Mouse (Mus musculus): ENCODE results near the gene Cttn. TPM values are rescaled to one million over a fixed set of nuclear protein-coding genes. Genes with fewer than 3 reads are reported as not detected.

Cttn gene
- polyA plus RNA-seq, 1 experiment from 2014 or later, result 170 TPM

DNA sequence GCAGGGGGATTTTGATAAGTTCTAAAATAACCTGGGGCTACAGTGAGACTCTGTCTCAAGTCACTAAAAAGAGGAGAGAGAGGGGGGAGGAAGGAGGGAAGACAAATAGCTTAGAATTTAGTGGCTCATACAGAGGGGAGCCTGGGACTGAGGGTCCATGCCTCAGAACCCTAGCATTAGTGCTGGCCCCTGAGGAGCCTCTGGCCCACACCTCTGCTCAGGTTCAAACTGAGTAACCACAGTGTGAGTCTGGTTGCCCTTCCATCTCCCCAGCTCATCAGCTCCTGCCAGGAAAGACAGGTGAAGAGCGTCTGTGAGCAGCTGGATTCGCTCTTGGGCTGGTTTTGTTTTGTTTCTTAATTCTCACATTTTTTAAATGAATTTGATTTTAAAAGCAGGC, 53.6 kb downstream of the Cttn start:
- H3K4me1 ChIP-seq (ENCODE audit: insufficient read depth), result no peaks in the 10 kb centered on the region
- no peak overlapping the region for H3K4me3 ChIP-seq (ENCODE audit: low read depth, low read length)
- DNase-seq (no peak), ATAC-seq (ENCODE audit: insufficient read depth) (no peak)
- no peak overlapping the region for H3K9ac ChIP-seq
- WGBS, result 43% methylated on average over 2 of the region's 2 CpGs
- no peaks in the 10 kb centered on the region for H3K9me3 ChIP-seq (ENCODE audit: low read depth, low read length)
- H3K4me2 ChIP-seq, result no peak overlapping the region
- no peaks in the 10 kb centered on the region for H3K36me3 ChIP-seq (ENCODE audit: insufficient read depth)
- no peak for TF ChIP-seq CTCF (IDR thresholded peaks at IDR 0.05; ENCODE audit: low read depth)
- no peaks in the 10 kb centered on the region for H3K27me3 ChIP-seq (ENCODE audit: insufficient read depth, low read length)
- H3K27ac ChIP-seq (ENCODE audit: low read depth), result peak overlapping the region; percentile 55; the same call in 1 of the 2 replicates

DNA sequence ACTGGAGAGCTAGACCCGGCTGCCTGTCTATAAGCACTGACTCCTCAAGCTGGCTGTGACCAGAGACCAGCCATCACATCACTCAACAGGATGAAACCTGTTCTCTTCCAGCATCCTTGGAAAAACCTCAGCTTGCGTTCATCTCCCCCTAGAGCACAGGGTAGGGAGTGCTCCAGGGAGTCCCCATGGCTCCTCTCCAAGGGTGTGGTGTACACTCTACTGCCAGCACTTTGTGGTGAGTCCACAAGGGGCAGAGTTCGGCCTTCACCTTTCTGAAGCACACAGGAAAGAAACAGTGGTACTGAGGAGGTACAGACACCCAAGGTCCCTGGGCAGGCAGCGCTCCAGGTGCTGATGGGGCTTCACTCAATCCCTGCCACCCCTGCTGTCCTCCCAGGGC, 55.0 kb downstream of the Cttn start:
- H3K27me3 ChIP-seq (ENCODE audit: insufficient read depth, low read length), result no peaks in the 10 kb centered on the region
- 63% methylated on average over 4 of the region's 4 CpGs for WGBS
- H3K4me1 ChIP-seq (ENCODE audit: insufficient read depth), result peaks cover 4% of the 10 kb centered on the region; the same call in 1 of the 2 replicates
- ATAC-seq (ENCODE audit: insufficient read depth), result no peak
- no peak overlapping the region for H3K4me2 ChIP-seq
- no peak overlapping the region for H3K4me3 ChIP-seq (ENCODE audit: low read depth, low read length)
- H3K9ac ChIP-seq, result no peak overlapping the region
- peak; percentile 41 for TF ChIP-seq CTCF (IDR thresholded peaks at IDR 0.05; ENCODE audit: low read depth)
- peak; percentile 24 for DNase-seq
- no peak overlapping the region for H3K27ac ChIP-seq (ENCODE audit: low read depth)
- no peaks in the 10 kb centered on the region for H3K36me3 ChIP-seq (ENCODE audit: insufficient read depth)
- no peaks in the 10 kb centered on the region for H3K9me3 ChIP-seq (ENCODE audit: low read depth, low read length)

DNA sequence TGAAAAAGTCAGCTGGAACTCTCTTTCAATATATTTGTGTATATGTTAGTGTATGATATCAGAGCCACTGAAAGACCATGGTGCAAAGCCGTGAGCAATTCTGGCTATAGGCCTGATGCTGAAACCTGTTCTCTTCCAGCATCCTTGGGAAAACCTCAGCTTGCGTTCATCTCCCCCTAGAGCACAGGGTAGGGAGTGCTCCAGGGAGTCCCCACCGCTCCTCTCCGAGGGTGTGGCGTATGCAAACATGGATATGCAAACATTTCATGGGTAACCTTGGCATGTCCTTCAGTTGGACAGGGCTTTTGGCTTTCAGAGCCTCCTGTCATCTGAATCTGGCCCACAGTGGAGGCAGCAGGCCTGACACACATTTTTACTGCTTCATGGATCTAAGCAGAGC, 56.2 kb downstream of the Cttn start:
- H3K9ac ChIP-seq, result no peak overlapping the region
- ATAC-seq (ENCODE audit: insufficient read depth), result no peak
- no peak overlapping the region for H3K4me3 ChIP-seq (ENCODE audit: low read depth, low read length)
- H3K9me3 ChIP-seq (ENCODE audit: low read depth, low read length), result no peaks in the 10 kb centered on the region
- H3K4me2 ChIP-seq, result no peak overlapping the region
- peaks cover 4% of the 10 kb centered on the region; the same call in 1 of the 2 replicates for H3K4me1 ChIP-seq (ENCODE audit: insufficient read depth)
- no peaks in the 10 kb centered on the region for H3K27me3 ChIP-seq (ENCODE audit: insufficient read depth, low read length)
- TF ChIP-seq CTCF (IDR thresholded peaks at IDR 0.05; ENCODE audit: low read depth), result peak; percentile 51
- no peaks in the 10 kb centered on the region for H3K36me3 ChIP-seq (ENCODE audit: insufficient read depth)
- DNase-seq, result peak; percentile 35
- no peak overlapping the region for H3K27ac ChIP-seq (ENCODE audit: low read depth)
- 52% methylated on average over 5 of the region's 5 CpGs for WGBS

DNA sequence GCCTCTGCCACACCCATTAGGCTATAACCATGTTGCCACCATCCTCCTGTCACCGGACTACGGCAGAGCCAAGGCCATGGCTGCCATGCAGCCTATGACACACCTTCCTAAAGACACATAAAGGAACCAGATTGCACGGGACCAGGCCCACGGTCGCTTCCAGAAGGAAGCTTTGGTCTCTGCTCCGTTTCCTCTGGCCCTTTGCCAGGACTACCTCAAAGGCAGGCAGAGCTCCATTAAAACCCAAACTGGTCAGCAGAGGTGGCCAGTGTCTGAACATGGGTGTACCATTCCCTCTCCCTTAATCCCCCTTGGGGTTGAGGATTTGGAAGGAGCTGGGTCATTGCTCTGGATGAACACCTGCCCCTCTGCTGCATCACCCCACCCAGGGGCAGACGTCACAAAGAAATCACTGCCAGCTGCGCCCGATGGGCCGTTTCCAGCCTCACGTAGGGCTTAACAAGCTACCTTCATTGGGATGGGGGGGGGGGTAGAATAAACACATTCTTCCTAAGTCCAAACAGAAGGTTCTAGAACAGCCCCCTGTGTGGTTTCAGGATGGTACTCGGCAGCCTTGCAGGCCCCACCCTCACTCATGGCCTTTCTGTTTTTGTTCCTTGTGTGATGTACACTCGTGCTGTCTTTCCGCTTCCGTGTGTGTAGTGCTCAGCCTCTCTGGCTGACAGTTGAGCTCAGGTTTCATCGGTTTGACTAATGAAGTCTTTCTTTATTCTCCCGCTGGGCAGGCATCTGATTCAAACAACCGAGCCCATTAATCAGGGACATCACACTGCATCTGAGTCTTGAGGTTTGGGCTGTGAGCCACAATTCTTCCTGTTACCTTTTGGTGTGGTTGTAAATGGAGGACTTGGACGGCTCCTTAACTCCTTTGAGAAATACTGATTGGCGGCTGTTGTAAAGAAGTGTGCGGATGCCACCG, 58.6 kb downstream of the Cttn start:
- WGBS, result 34% methylated on average over 22 of the region's 22 CpGs
- TF ChIP-seq CTCF (IDR thresholded peaks at IDR 0.05; ENCODE audit: low read depth), result no peak
- H3K9me3 ChIP-seq (ENCODE audit: low read depth, low read length), result no peaks in the 10 kb centered on the region
- H3K27me3 ChIP-seq (ENCODE audit: insufficient read depth, low read length), result no peaks in the 10 kb centered on the region
- H3K4me2 ChIP-seq, result no peak overlapping the region
- DNase-seq (no peak), ATAC-seq (ENCODE audit: insufficient read depth) (no peak)
- H3K4me3 ChIP-seq (ENCODE audit: low read depth, low read length), result no peak overlapping the region
- no peaks in the 10 kb centered on the region for H3K36me3 ChIP-seq (ENCODE audit: insufficient read depth)
- no peak overlapping the region for H3K27ac ChIP-seq (ENCODE audit: low read depth)
- H3K4me1 ChIP-seq (ENCODE audit: insufficient read depth), result peaks cover 4% of the 10 kb centered on the region; the same call in 1 of the 2 replicates
- no peak overlapping the region for H3K9ac ChIP-seq

DNA sequence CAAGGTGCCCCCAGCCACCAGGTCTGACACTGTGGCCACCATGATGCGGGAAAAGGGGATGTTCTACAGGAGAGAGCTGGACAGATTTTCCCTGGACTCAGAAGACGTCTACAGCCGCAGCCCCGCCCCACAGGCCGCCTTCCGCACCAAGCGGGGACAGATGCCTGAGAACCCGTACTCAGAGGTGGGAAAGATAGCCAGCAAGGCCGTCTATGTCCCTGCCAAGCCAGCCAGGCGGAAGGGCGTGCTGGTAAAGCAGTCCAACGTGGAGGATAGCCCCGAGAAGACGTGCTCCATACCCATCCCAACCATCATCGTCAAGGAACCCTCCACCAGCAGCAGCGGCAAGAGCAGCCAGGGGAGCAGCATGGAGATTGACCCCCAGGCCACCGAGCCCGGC, 61.1 kb downstream of the Cttn start:
- H3K27ac ChIP-seq (ENCODE audit: low read depth), result no peak overlapping the region
- peaks cover 4% of the 10 kb centered on the region; the same call in 1 of the 2 replicates for H3K4me1 ChIP-seq (ENCODE audit: insufficient read depth)
- H3K27me3 ChIP-seq (ENCODE audit: insufficient read depth, low read length), result no peaks in the 10 kb centered on the region
- ATAC-seq (ENCODE audit: insufficient read depth) (no peak), DNase-seq (no peak)
- no peaks in the 10 kb centered on the region for H3K36me3 ChIP-seq (ENCODE audit: insufficient read depth)
- no peak overlapping the region for H3K4me2 ChIP-seq
- WGBS, result 71% methylated on average over 18 of the region's 18 CpGs
- H3K4me3 ChIP-seq (ENCODE audit: low read depth, low read length), result no peak overlapping the region
- H3K9ac ChIP-seq, result no peak overlapping the region
- no peaks in the 10 kb centered on the region for H3K9me3 ChIP-seq (ENCODE audit: low read depth, low read length)
- TF ChIP-seq CTCF (IDR thresholded peaks at IDR 0.05; ENCODE audit: low read depth), result no peak

DNA sequence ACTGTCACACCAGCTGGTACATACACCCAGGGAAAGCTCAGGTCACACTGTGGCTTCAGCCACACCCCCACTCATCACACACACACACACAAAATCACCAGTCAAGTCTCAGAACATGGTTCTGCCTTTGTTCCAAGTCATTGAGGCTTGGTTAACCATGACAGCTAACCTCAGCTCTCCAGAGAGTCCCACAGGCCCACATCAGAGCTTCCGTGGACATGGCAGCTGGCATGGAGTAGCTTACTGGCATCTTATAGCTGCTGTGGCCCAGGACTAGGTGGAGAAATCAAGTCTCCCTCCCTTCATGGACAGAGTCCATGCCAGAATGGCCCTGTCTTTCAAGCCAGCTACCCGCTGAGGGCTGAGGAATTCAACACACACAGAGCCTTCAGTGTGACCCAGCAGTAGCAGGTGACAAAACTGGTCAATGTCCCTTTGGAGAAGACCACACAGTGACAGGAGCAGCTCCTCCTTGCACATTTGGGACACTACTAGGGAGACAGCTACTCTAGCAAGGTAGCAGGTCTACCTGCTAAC, 62.3 kb downstream of the Cttn start:
- H3K9me3 ChIP-seq (ENCODE audit: low read depth, low read length), result no peaks in the 10 kb centered on the region
- ATAC-seq (ENCODE audit: insufficient read depth), result no peak
- H3K4me2 ChIP-seq, result no peak overlapping the region
- no peak overlapping the region for H3K4me3 ChIP-seq (ENCODE audit: low read depth, low read length)
- no peaks in the 10 kb centered on the region for H3K36me3 ChIP-seq (ENCODE audit: insufficient read depth)
- peaks cover 4% of the 10 kb centered on the region; the same call in 1 of the 2 replicates for H3K4me1 ChIP-seq (ENCODE audit: insufficient read depth)
- no peak for DNase-seq
- H3K27ac ChIP-seq (ENCODE audit: low read depth), result no peak overlapping the region
- H3K9ac ChIP-seq, result no peak overlapping the region
- 84% methylated on average over 2 of the region's 2 CpGs for WGBS
- TF ChIP-seq CTCF (IDR thresholded peaks at IDR 0.05; ENCODE audit: low read depth), result no peak
- no peaks in the 10 kb centered on the region for H3K27me3 ChIP-seq (ENCODE audit: insufficient read depth, low read length)

DNA sequence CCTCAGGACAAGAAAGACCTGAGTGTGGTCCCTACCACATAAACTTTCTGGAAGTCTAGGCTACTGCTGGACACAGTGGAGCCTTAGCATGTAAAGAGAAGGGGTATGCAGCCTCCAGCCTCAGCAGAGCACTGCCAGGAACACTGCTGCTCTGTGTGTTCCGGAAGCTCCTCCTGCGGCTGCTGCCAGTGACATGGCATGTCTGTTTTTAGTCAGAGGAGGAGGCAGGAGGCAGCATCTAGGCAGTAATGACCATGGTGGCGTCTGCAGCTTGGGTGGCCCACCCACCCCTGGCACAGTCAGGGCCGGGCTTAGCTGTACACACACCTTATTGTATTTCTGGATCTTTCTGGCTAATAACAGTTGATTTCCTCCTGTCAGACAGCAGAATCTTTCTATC, 63.1 kb downstream of the Cttn start:
- peak; percentile 65; the same call in 1 of the 2 replicates for ATAC-seq (ENCODE audit: insufficient read depth)
- 24% methylated on average over 4 of the region's 4 CpGs for WGBS

More for the DNA sequence above, 63.1 kb downstream of the Cttn start:
- H3K4me1 ChIP-seq (ENCODE audit: insufficient read depth), result peaks cover 4% of the 10 kb centered on the region; the same call in 1 of the 2 replicates
- no peaks in the 10 kb centered on the region for H3K27me3 ChIP-seq (ENCODE audit: insufficient read depth, low read length)
- H3K4me2 ChIP-seq, result no peak overlapping the region
- H3K36me3 ChIP-seq (ENCODE audit: insufficient read depth), result no peaks in the 10 kb centered on the region
- no peaks in the 10 kb centered on the region for H3K9me3 ChIP-seq (ENCODE audit: low read depth, low read length)
- no peak overlapping the region for H3K9ac ChIP-seq
- H3K27ac ChIP-seq (ENCODE audit: low read depth), result no peak overlapping the region
- TF ChIP-seq CTCF (IDR thresholded peaks at IDR 0.05; ENCODE audit: low read depth), result no peak
- peak; percentile 38 for DNase-seq
- no peak overlapping the region for H3K4me3 ChIP-seq (ENCODE audit: low read depth, low read length)

Measured in lung, embryonic 14.5 days (tissue).